Mouse (Mus musculus): ENCODE data around the gene Ubc. TPM values are rescaled to one million over a fixed set of nuclear protein-coding genes. Genes with fewer than 3 reads are reported as not detected.
"Not testable (repeated sequence)": the region's sequence is repeated elsewhere in the genome, so short reads cannot be mapped to it uniquely, and the experiment has no call there.

Gene Ubc
- polyA plus RNA-seq (2014; fragmentation: Nextera tagmentation; extraction: Ambion mirVana), result 1,074 and 1,099 TPM in 2 replicates

- Histone ChIP-seq H3K27me3 (ENCODE audit: control insufficient read depth, insufficient read depth, low read length) (no peaks in the 10 kb centered on the region), H3K4me1 (replicated peaks; ENCODE audit: control insufficient read depth, insufficient read depth, low read length) (peaks cover 15% of the 10 kb centered on the region), H3K4me2 (replicated peaks; ENCODE audit: low read depth, low read length) (peak within 1 kb of the TSS; percentile 91), H3K27ac (ENCODE audit: low read depth, low read length) (peak within 1 kb of the TSS; percentile 93), H3K4me3 (ENCODE audit: low read depth, low read length) (peak within 1 kb of the TSS; percentile 100), H3K9me3 (ENCODE audit: control insufficient read depth, low read length) (no peaks in the 10 kb centered on the region), H3K9ac (ENCODE audit: low read depth, low read length) (peak within 1 kb of the TSS; percentile 98), H3K36me3 (ENCODE audit: control insufficient read depth, insufficient read depth, low read length) (no peaks in the 10 kb centered on the region)
- WGBS, result under 1% methylated on average over 67 of the region's 69 CpGs
- ATAC-seq (ENCODE audit: low FRiP score), result peak; percentile 55
- peak; percentile 93 for DNase-seq (ENCODE audit: low spot score)
These were observed at the start of gene Ubc for GRCm38 (mm10) chr5:125389579-125390441. Ubc (minus strand) TSS chr5:125390202.

GRCm38 (mm10) chr5:125434347-125434746 lies 44.3 kb upstream of the Ubc start:
- not testable (repeated sequence) for H3K4me1 ChIP-seq (replicated peaks; ENCODE audit: control insufficient read depth, insufficient read depth, low read length); H3K4me3 ChIP-seq (ENCODE audit: low read depth, low read length); H3K9ac ChIP-seq (ENCODE audit: low read depth, low read length); H3K36me3 ChIP-seq (ENCODE audit: control insufficient read depth, insufficient read depth, low read length); H3K9me3 ChIP-seq (ENCODE audit: control insufficient read depth, low read length); H3K27me3 ChIP-seq (ENCODE audit: control insufficient read depth, insufficient read depth, low read length); H3K4me2 ChIP-seq (replicated peaks; ENCODE audit: low read depth, low read length); H3K27ac ChIP-seq (ENCODE audit: low read depth, low read length); DNase-seq (ENCODE audit: low spot score)
- peak; percentile 31; the same call in 1 of the 2 replicates for ATAC-seq (ENCODE audit: low FRiP score)
- 56% methylated on average over 15 of the region's 15 CpGs for WGBS

GRCm38 (mm10) chr5:125433793-125434337 lies 43.9 kb upstream of the Ubc start, which contains the start of gene Dhx37:
Dhx37 (minus strand) TSS chr5:125434121.
- peak within 1 kb of the TSS; percentile 72 for H3K4me3 ChIP-seq (ENCODE audit: low read depth, low read length)
- 0 out of 2 replicates have a peak, but pooled peaks cover 2% of the 10 kb centered on the region for H3K36me3 ChIP-seq (ENCODE audit: control insufficient read depth, insufficient read depth, low read length)
- H3K4me2 ChIP-seq (replicated peaks; ENCODE audit: low read depth, low read length), result peak within 1 kb of the TSS; percentile 83
- H3K4me1 ChIP-seq (replicated peaks; ENCODE audit: control insufficient read depth, insufficient read depth, low read length), result peaks cover 5% of the 10 kb centered on the region; the same call in 1 of the 2 replicates
- H3K9me3 ChIP-seq (ENCODE audit: control insufficient read depth, low read length), result no peaks in the 10 kb centered on the region
- under 1% methylated on average over 46 of the region's 46 CpGs for WGBS
- no peak within 1 kb of the TSS for H3K27ac ChIP-seq (ENCODE audit: low read depth, low read length)
- ATAC-seq (ENCODE audit: low FRiP score) (peak; percentile 96), DNase-seq (ENCODE audit: low spot score) (peak; percentile 97)
- H3K27me3 ChIP-seq (ENCODE audit: control insufficient read depth, insufficient read depth, low read length), result no peaks in the 10 kb centered on the region
- H3K9ac ChIP-seq (ENCODE audit: low read depth, low read length), result peak within 1 kb of the TSS; percentile 69

GRCm38 (mm10) chr5:125432324-125432723 lies 42.3 kb upstream of the Ubc start:
- not testable (repeated sequence) for H3K4me2 ChIP-seq (replicated peaks; ENCODE audit: low read depth, low read length); H3K9ac ChIP-seq (ENCODE audit: low read depth, low read length); ATAC-seq (ENCODE audit: low FRiP score); H3K9me3 ChIP-seq (ENCODE audit: control insufficient read depth, low read length); DNase-seq (ENCODE audit: low spot score); H3K27me3 ChIP-seq (ENCODE audit: control insufficient read depth, insufficient read depth, low read length); H3K27ac ChIP-seq (ENCODE audit: low read depth, low read length); H3K4me1 ChIP-seq (replicated peaks; ENCODE audit: control insufficient read depth, insufficient read depth, low read length); H3K4me3 ChIP-seq (ENCODE audit: low read depth, low read length)
- WGBS, result 100% methylated on average over 2 of the region's 2 CpGs
- H3K36me3 ChIP-seq (ENCODE audit: control insufficient read depth, insufficient read depth, low read length), result 0 out of 2 replicates have a peak, but pooled peaks cover 11% of the 10 kb centered on the region

GRCm38 (mm10) chr5:125426343-125426742 lies 36.3 kb upstream of the Ubc start:
- Histone ChIP-seq H3K36me3 (ENCODE audit: control insufficient read depth, insufficient read depth, low read length) (peaks cover 21% of the 10 kb centered on the region; the same call in 1 of the 2 replicates), H3K4me3 (ENCODE audit: low read depth, low read length) (no peak overlapping the region), H3K27ac (ENCODE audit: low read depth, low read length) (no peak overlapping the region), H3K9me3 (ENCODE audit: control insufficient read depth, low read length) (no peaks in the 10 kb centered on the region), H3K9ac (ENCODE audit: low read depth, low read length) (no peak overlapping the region), H3K4me2 (replicated peaks; ENCODE audit: low read depth, low read length) (no peak overlapping the region), H3K27me3 (ENCODE audit: control insufficient read depth, insufficient read depth, low read length) (no peaks in the 10 kb centered on the region), H3K4me1 (replicated peaks; ENCODE audit: control insufficient read depth, insufficient read depth, low read length) (no peaks in the 10 kb centered on the region)
- ATAC-seq (ENCODE audit: low FRiP score), result no peak
- DNase-seq (ENCODE audit: low spot score), result no peak
- WGBS, result 94% methylated on average over 10 of the region's 10 CpGs

- Histone ChIP-seq H3K27me3 (ENCODE audit: control insufficient read depth, insufficient read depth, low read length) (no peaks in the 10 kb centered on the region), H3K4me1 (replicated peaks; ENCODE audit: control insufficient read depth, insufficient read depth, low read length) (no peaks in the 10 kb centered on the region), H3K9me3 (ENCODE audit: control insufficient read depth, low read length) (no peaks in the 10 kb centered on the region), H3K9ac (ENCODE audit: low read depth, low read length) (no peak overlapping the region), H3K27ac (ENCODE audit: low read depth, low read length) (no peak overlapping the region), H3K36me3 (ENCODE audit: control insufficient read depth, insufficient read depth, low read length) (peaks cover 21% of the 10 kb centered on the region; the same call in 1 of the 2 replicates), H3K4me3 (ENCODE audit: low read depth, low read length) (no peak overlapping the region), H3K4me2 (replicated peaks; ENCODE audit: low read depth, low read length) (no peak overlapping the region)
- DNase-seq (ENCODE audit: low spot score) (no peak), ATAC-seq (ENCODE audit: low FRiP score) (no peak)
- 95% methylated on average over 10 of the region's 10 CpGs for WGBS
These were observed 35.8 kb upstream of the Ubc start for GRCm38 (mm10) chr5:125425698-125426276.

GRCm38 (mm10) chr5:125419124-125419523 lies 29.1 kb upstream of the Ubc start:
- Histone ChIP-seq H3K4me3 (ENCODE audit: low read depth, low read length) (no peak overlapping the region), H3K4me2 (replicated peaks; ENCODE audit: low read depth, low read length) (no peak overlapping the region), H3K4me1 (replicated peaks; ENCODE audit: control insufficient read depth, insufficient read depth, low read length) (no peaks in the 10 kb centered on the region), H3K36me3 (ENCODE audit: control insufficient read depth, insufficient read depth, low read length) (peaks cover 22% of the 10 kb centered on the region), H3K9ac (ENCODE audit: low read depth, low read length) (no peak overlapping the region), H3K27me3 (ENCODE audit: control insufficient read depth, insufficient read depth, low read length) (no peaks in the 10 kb centered on the region), H3K27ac (ENCODE audit: low read depth, low read length) (no peak overlapping the region), H3K9me3 (ENCODE audit: control insufficient read depth, low read length) (no peaks in the 10 kb centered on the region)
- DNase-seq (ENCODE audit: low spot score) (no peak), ATAC-seq (ENCODE audit: low FRiP score) (no peak)
- 79% methylated on average over 11 of the region's 11 CpGs for WGBS

GRCm38 (mm10) chr5:125418636-125419035 lies 28.6 kb upstream of the Ubc start:
- Histone ChIP-seq H3K4me1 (replicated peaks; ENCODE audit: control insufficient read depth, insufficient read depth, low read length) (no peaks in the 10 kb centered on the region), H3K4me2 (replicated peaks; ENCODE audit: low read depth, low read length) (no peak overlapping the region), H3K27ac (ENCODE audit: low read depth, low read length) (no peak overlapping the region), H3K9ac (ENCODE audit: low read depth, low read length) (no peak overlapping the region), H3K9me3 (ENCODE audit: control insufficient read depth, low read length) (no peaks in the 10 kb centered on the region), H3K4me3 (ENCODE audit: low read depth, low read length) (no peak overlapping the region), H3K36me3 (ENCODE audit: control insufficient read depth, insufficient read depth, low read length) (peaks cover 21% of the 10 kb centered on the region), H3K27me3 (ENCODE audit: control insufficient read depth, insufficient read depth, low read length) (no peaks in the 10 kb centered on the region)
- DNase-seq (ENCODE audit: low spot score), result no peak
- WGBS, result 92% methylated on average over 12 of the region's 12 CpGs
- no peak for ATAC-seq (ENCODE audit: low FRiP score)
